ENCODE assay signal across 8 mouse cellular contexts in the genomic region with DNA sequence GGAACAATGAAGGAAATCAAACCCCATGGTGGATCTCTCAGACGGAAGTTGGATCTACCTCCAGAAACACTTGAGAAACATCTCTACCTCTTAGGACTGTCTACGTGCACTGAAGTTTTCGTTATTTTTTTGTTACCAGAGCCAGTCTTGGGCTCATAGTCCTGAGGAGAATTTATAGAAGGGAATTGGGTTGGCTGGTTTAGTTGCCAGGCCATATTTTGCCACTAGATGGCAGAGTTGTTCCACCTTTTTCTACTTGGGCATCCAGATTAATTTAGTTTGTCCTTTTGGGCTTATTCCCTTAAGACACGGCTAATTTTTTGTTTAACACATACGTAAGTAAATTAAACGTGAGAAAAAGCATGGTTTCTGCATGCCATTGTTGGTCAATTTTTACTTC. TPM values are rescaled to one million over a fixed set of nuclear protein-coding genes. Genes with fewer than 3 reads are reported as not detected.
DNase-seq lines count a peak whose midpoint lies in the region; ATAC-seq lines count a peak whose summit lies in the region.

No protein-coding gene starts in this region.

- H3K4me1 ChIP-seq in neural tube, embryonic 15.5 days: 0 out of 2 replicates have a peak, but pooled peaks cover 2% of the 10 kb centered on the region
- H3K4me1 ChIP-seq in embryonic facial prominence, embryonic 14.5 days (ENCODE audit: control insufficient read depth, insufficient read depth, low read length): no peaks in the 10 kb centered on the region
- H3K4me1 ChIP-seq in midbrain, embryonic 14.5 days (ENCODE audit: control insufficient read depth, insufficient read depth, low read length): peaks cover 5% of the 10 kb centered on the region; the same call in 1 of the 2 replicates

- H3K36me3 ChIP-seq in neural tube, embryonic 15.5 days: no peaks in the 10 kb centered on the region
- H3K36me3 ChIP-seq in embryonic facial prominence, embryonic 14.5 days (ENCODE audit: control insufficient read depth, insufficient read depth, low read length): no peaks in the 10 kb centered on the region
- no peaks in the 10 kb centered on the region for H3K36me3 ChIP-seq in midbrain, embryonic 14.5 days (ENCODE audit: control insufficient read depth, insufficient read depth, low read length)

- intact Hi-C loops in heart, postnatal 14 days (cut with DNase I): loop anchor here (1.0 to 10.0 kb wide), 7 partner anchors 66 to 1182 kb away; a partner anchor contains a TSS

- H3K27ac ChIP-seq in neural tube, embryonic 15.5 days (replicated peaks): no peak overlapping the region
- no peak overlapping the region for H3K27ac ChIP-seq in embryonic facial prominence, embryonic 14.5 days (replicated peaks; ENCODE audit: low read depth, low read length)
- H3K27ac ChIP-seq in midbrain, embryonic 14.5 days (replicated peaks; ENCODE audit: low read depth, low read length): no peak overlapping the region

- ATAC-seq in neural tube, embryonic 15.5 days (ENCODE audit: low FRiP score): no peak
- ATAC-seq in embryonic facial prominence, embryonic 14.5 days (ENCODE audit: low read depth): no peak
- ATAC-seq in midbrain, embryonic 14.5 days (ENCODE audit: low FRiP score, low TSS enrichment): no peak

- no peaks in the 10 kb centered on the region for H3K9me3 ChIP-seq in neural tube, embryonic 15.5 days (replicated peaks)
- H3K9me3 ChIP-seq in embryonic facial prominence, embryonic 14.5 days (ENCODE audit: control insufficient read depth, low read length): no peaks in the 10 kb centered on the region
- no peaks in the 10 kb centered on the region for H3K9me3 ChIP-seq in midbrain, embryonic 14.5 days (ENCODE audit: control insufficient read depth, low read length)

- H3K4me2 ChIP-seq in neural tube, embryonic 15.5 days: no peak overlapping the region
- no peak overlapping the region for H3K4me2 ChIP-seq in embryonic facial prominence, embryonic 14.5 days (ENCODE audit: low read depth, low read length)
- H3K4me2 ChIP-seq in midbrain, embryonic 14.5 days (ENCODE audit: low read length): no peak overlapping the region

- WGBS in neural tube, embryonic 15.5 days: 29% methylated on average over 6 of the region's 6 CpGs
- 16% methylated on average over 6 of the region's 6 CpGs for WGBS in embryonic facial prominence, embryonic 14.5 days
- 20% methylated on average over 6 of the region's 6 CpGs for WGBS in midbrain, embryonic 14.5 days

- no peak overlapping the region for H3K9ac ChIP-seq in neural tube, embryonic 15.5 days (replicated peaks)
- H3K9ac ChIP-seq in embryonic facial prominence, embryonic 14.5 days (ENCODE audit: low read depth, low read length): no peak overlapping the region
- no peak overlapping the region for H3K9ac ChIP-seq in midbrain, embryonic 14.5 days (replicated peaks; ENCODE audit: low read length)

- no peaks in the 10 kb centered on the region for H3K27me3 ChIP-seq in neural tube, embryonic 15.5 days (replicated peaks)
- H3K27me3 ChIP-seq in embryonic facial prominence, embryonic 14.5 days (replicated peaks; ENCODE audit: control insufficient read depth, insufficient read depth, low read length): no peaks in the 10 kb centered on the region
- no peaks in the 10 kb centered on the region for H3K27me3 ChIP-seq in midbrain, embryonic 14.5 days (ENCODE audit: control insufficient read depth, insufficient read depth, low read length)

- no peak overlapping the region for H3K4me3 ChIP-seq in neural tube, embryonic 15.5 days (replicated peaks)
- no peak overlapping the region for H3K4me3 ChIP-seq in embryonic facial prominence, embryonic 14.5 days (ENCODE audit: low read depth, low read length)
- no peak overlapping the region for H3K4me3 ChIP-seq in midbrain, embryonic 14.5 days (replicated peaks; ENCODE audit: low read depth, low read length)

- DNase-seq in neural tube, embryonic 10.5 days (ENCODE audit: extremely low spot score, low spot score): peak; percentile 57
- DNase-seq in brain, adult 2 months (ENCODE audit: low read depth, low spot score): peak; percentile 75
- DNase-seq in embryonic facial prominence, embryonic 14.5 days (ENCODE audit: low spot score): peak; percentile 62
- peak; percentile 71 to 85 for DNase-seq in heart, postnatal 14 days
- DNase-seq in layer of hippocampus, postnatal 36 days: peak; percentile 48 to 73
- DNase-seq in midbrain, embryonic 14.5 days: peak; percentile 84
- peak; percentile 59 for DNase-seq in thymus, postnatal 4 days

RNA-seq across cellular contexts. Expression of a gene that starts 37.1 kb away (rescaled TPM):
- polyA plus RNA-seq in neural tube, embryonic 15.5 days (2015; fragmentation: Nextera tagmentation; extraction: Ambion mirVana): 34.1 and 38.0 TPM in 2 replicates
- polyA plus RNA-seq in embryonic facial prominence, embryonic 14.5 days (2014; fragmentation: Nextera tagmentation; extraction: Ambion mirVana): 14.9 and 15.8 TPM in 2 replicates
- total RNA-seq in heart, postnatal 14 days (2021): 10 to 100 TPM; 18.4 to 20.5 TPM
- total RNA-seq in layer of hippocampus, postnatal 36 days (2021): 100 to 1,000 TPM in 1 of 2 experiments, 10 to 100 TPM in 1; 99.0 to 101 TPM
- 57.0 and 66.1 TPM in 2 replicates for polyA plus RNA-seq in midbrain, embryonic 14.5 days (2014; fragmentation: Nextera tagmentation; extraction: Ambion mirVana)
